Mouse (Mus musculus) midbrain, embryonic 10.5 days (tissue): ENCODE measurements around the gene Ormdl3. TPM values are rescaled to one million over a fixed set of nuclear protein-coding genes. Genes with fewer than 3 reads are reported as not detected.

Experiments used
- DNase-seq: peaks from one replicate; pipeline ENCODE4 v3.0.0-alpha.2; 2017; ENCODE audit warnings: low spot score
- H3K27ac ChIP-seq: fragments of 300-500 bp; sonication (generic); replicated peaks from 2 replicates; pipeline ENCODE4 v1.5.1; 2016; ENCODE audit warnings: mild to moderate bottlenecking
- H3K27me3 ChIP-seq: fragments of 300-500 bp; sonication (generic); 2 replicates; pipeline ENCODE4 v1.6.1; 2016; ENCODE audit warnings: low read depth, mild to moderate bottlenecking; ENCODE audit not compliant: poor library complexity, severe bottlenecking
- H3K36me3 ChIP-seq: fragments of 300-500 bp; sonication (generic); 2 replicates; pipeline ENCODE4 v1.6.1; 2016; ENCODE audit warnings: mild to moderate bottlenecking, moderate library complexity
- H3K4me1 ChIP-seq: fragments of 300-500 bp; sonication (generic); 2 replicates; pipeline ENCODE4 v1.6.1; 2016
- H3K4me3 ChIP-seq: fragments of 300-500 bp; sonication (generic); 2 replicates; pipeline ENCODE4 v1.5.1; 2016; ENCODE audit warnings: mild to moderate bottlenecking, moderate library complexity
- H3K9me3 ChIP-seq: fragments of 300-500 bp; sonication (generic); replicated peaks from 2 replicates; pipeline ENCODE4 v1.6.1; 2016; ENCODE audit warnings: mild to moderate bottlenecking
- WGBS: fragments of 180-500 bp; shearing (Covaris S2); methylation state at CpG from one replicate; pipeline ENCODE4 v1.1.7; 2016; 5-methylcytosine and 5-hydroxymethylcytosine counted together
- polyA plus RNA-seq: library from polyadenylated mRNA; unstranded; fragments of >200 nt; fragmentation: Nextera tagmentation; extraction: Ambion mirVana; gene quantifications from 2 replicates; pipeline ENCODE4 v1.2.1, GENCODE M21; 2016

The Ormdl3 gene
- polyA plus RNA-seq, 1 experiment from 2014 or later, result 65.8 TPM

GRCm38 (mm10) chr11:98599291-98599690 lies 12.1 kb upstream of the Ormdl3 start:
- H3K9me3 ChIP-seq, result no peaks in the 10 kb centered on the region
- no peaks in the 10 kb centered on the region for H3K36me3 ChIP-seq
- no peak for DNase-seq
- no peak overlapping the region for H3K4me3 ChIP-seq
- peaks cover 45% of the 10 kb centered on the region for H3K27me3 ChIP-seq
- no peak overlapping the region for H3K27ac ChIP-seq
- 44% methylated on average over 18 of the region's 18 CpGs for WGBS
- peaks cover 21% of the 10 kb centered on the region for H3K4me1 ChIP-seq

- Histone ChIP-seq H3K9me3 (no peaks in the 10 kb centered on the region), H3K27ac (no peak overlapping the region), H3K36me3 (no peaks in the 10 kb centered on the region), H3K27me3 (peaks cover 45% of the 10 kb centered on the region), H3K4me1 (peaks cover 21% of the 10 kb centered on the region), H3K4me3 (no peak overlapping the region)
- 66% methylated on average over 18 of the region's 18 CpGs for WGBS
- DNase-seq, result no peak
Observed at GRCm38 (mm10) chr11:98598851-98599290, 11.7 kb upstream of the Ormdl3 start.

- H3K36me3 ChIP-seq, result no peaks in the 10 kb centered on the region
- H3K4me3 ChIP-seq, result no peak within 1 kb of the TSS
- 86% methylated on average over 8 of the region's 8 CpGs for WGBS
- no peak within 1 kb of the TSS for H3K27ac ChIP-seq
- H3K9me3 ChIP-seq, result no peaks in the 10 kb centered on the region
- no peak for DNase-seq
- H3K27me3 ChIP-seq, result peaks cover 45% of the 10 kb centered on the region
- peaks cover 20% of the 10 kb centered on the region for H3K4me1 ChIP-seq
Observed at GRCm38 (mm10) chr11:98597991-98598390, 10.8 kb upstream of the Ormdl3 start, which contains the start of gene Lrrc3c. TSS of gene Lrrc3c (plus strand) at chr11:98598291.

DNA sequence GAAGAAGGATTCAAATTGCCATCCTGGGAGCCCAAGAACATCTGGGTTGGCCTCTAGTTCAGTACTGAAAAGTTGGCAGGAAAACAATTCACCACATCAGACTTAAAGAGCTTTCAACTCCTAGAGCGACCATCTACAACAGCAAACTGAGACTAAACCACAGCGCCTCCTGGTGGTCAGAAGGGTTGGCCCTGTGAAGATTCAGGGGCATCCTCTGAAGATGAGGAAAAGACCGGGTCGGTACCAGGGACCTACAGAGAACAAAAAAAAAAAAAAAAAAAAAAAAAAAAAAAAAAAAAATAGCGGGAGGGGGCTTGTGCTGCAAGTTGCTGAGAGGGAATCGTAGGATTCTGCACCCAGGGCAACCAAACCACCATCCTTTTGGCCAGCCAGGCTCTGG lies 10.2 kb upstream of the Ormdl3 start:
- H3K4me1 ChIP-seq, result peaks cover 14% of the 10 kb centered on the region
- H3K4me3 ChIP-seq, result no peak overlapping the region
- peaks cover 45% of the 10 kb centered on the region for H3K27me3 ChIP-seq
- H3K9me3 ChIP-seq, result no peaks in the 10 kb centered on the region
- DNase-seq, result peak; percentile 62
- WGBS, result 52% methylated on average over 6 of the region's 6 CpGs
- H3K36me3 ChIP-seq, result no peaks in the 10 kb centered on the region
- H3K27ac ChIP-seq, result no peak overlapping the region

GRCm38 (mm10) chr11:98595955-98596354 lies 8.8 kb upstream of the Ormdl3 start:
- Histone ChIP-seq H3K27me3 (peaks cover 46% of the 10 kb centered on the region), H3K4me3 (no peak overlapping the region), H3K4me1 (peaks cover 6% of the 10 kb centered on the region), H3K27ac (no peak overlapping the region), H3K9me3 (no peaks in the 10 kb centered on the region), H3K36me3 (no peaks in the 10 kb centered on the region)
- no peak for DNase-seq
- WGBS, result 86% methylated on average over 3 of the region's 3 CpGs

DNA sequence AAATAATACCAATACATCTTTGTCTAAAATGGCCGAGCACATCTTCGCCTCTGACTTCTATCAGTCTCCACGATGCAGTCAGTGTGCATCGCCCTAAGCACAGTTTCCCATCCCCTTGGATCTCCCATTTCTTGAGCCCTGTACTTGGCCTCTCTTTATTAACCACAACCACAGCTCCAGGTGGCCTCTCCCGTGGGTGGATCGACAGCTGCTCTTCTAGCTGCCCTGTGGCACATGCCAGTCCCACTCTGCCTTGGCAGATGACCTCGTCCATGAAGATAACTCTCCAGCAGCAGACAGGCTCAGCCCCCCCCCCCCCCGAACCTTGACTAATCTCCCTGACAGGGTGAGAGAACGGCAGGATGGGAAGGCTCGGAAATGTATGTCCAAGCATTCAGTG lies 8.3 kb upstream of the Ormdl3 start:
- peaks cover 41% of the 10 kb centered on the region for H3K27me3 ChIP-seq
- H3K27ac ChIP-seq, result no peak overlapping the region
- no peak for DNase-seq
- no peaks in the 10 kb centered on the region for H3K36me3 ChIP-seq
- H3K4me1 ChIP-seq, result peaks cover 9% of the 10 kb centered on the region
- no peak overlapping the region for H3K4me3 ChIP-seq
- WGBS, result 81% methylated on average over 10 of the region's 10 CpGs
- H3K9me3 ChIP-seq, result no peaks in the 10 kb centered on the region

- Histone ChIP-seq H3K27me3 (peaks cover 37% of the 10 kb centered on the region), H3K36me3 (no peaks in the 10 kb centered on the region), H3K27ac (no peak overlapping the region), H3K9me3 (no peaks in the 10 kb centered on the region), H3K4me3 (no peak overlapping the region), H3K4me1 (peaks cover 9% of the 10 kb centered on the region)
- no peak for DNase-seq
- WGBS, result 79% methylated on average over 6 of the region's 6 CpGs
Observed at GRCm38 (mm10) chr11:98595021-98595420, 7.9 kb upstream of the Ormdl3 start.

DNA sequence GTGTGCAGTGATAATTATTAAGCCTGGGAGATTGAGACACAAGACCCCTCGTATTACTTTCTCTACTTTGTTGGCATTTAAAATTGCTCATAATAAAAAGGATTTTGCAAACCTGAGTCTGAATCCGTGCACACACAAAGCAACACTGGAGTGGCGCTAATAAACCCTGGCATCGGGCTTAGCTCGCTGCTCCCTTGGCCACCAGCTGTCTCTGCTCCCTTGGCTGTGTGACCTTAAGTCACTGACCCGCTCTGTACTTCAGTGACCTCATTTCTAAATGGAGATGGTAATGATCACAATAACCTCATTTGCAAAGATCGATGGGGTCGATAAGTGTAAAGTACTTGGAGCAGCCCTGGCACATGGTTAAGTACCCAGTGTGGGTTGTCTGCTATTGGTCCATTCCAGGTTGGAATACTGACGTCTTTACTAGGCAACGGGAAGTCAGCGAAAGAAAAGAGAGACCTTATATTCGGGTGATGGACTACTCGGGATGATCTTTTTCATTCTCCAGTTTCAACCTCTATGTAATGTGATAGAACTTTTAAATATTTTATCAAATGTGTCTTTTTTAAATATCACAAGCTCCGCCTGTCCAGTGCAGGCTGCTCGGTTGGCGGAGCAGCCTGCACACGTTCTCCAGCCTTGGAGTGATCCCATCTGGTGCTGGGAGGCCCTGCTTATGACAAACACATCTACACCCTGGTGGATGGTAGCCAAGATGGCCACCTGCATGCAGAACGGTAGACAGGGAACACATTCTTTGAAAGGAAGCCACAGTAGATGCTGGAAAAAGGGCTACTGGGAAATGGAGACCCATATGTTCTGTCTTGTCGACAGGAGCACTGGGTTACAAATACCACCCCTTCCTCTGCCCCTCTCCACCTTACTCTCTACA lies 3.6 kb upstream of the Ormdl3 start:
- H3K36me3 ChIP-seq, result no peaks in the 10 kb centered on the region
- 77% methylated on average over 19 of the region's 19 CpGs for WGBS
- H3K27me3 ChIP-seq, result peaks cover 18% of the 10 kb centered on the region; the same call in 1 of the 2 replicates
- H3K27ac ChIP-seq, result no peak overlapping the region
- H3K9me3 ChIP-seq, result no peaks in the 10 kb centered on the region
- peaks cover 34% of the 10 kb centered on the region for H3K4me1 ChIP-seq
- H3K4me3 ChIP-seq, result no peak overlapping the region
- no peak for DNase-seq

DNA sequence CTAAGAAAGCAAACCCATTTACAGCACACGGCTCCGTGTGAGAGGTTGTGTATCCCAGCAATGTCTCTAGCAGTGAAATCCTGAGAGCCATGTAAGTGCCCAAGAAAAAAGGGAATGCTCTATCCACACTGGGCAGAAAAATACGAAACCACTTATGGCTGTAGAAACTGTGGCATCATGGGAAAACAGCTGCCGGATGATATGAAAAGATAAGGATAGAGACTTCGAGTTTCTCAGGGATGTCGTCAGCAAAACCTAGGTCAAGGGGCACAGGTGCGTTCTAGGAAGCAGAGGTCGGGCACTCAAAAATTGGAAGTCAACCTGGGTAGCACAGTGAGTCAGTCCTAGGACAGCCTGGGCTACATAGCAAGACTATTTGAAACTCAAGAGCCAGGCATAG lies 2.1 kb upstream of the Ormdl3 start:
- DNase-seq, result no peak
- peaks cover 48% of the 10 kb centered on the region for H3K4me1 ChIP-seq
- 85% methylated on average over 8 of the region's 8 CpGs for WGBS

DNA sequence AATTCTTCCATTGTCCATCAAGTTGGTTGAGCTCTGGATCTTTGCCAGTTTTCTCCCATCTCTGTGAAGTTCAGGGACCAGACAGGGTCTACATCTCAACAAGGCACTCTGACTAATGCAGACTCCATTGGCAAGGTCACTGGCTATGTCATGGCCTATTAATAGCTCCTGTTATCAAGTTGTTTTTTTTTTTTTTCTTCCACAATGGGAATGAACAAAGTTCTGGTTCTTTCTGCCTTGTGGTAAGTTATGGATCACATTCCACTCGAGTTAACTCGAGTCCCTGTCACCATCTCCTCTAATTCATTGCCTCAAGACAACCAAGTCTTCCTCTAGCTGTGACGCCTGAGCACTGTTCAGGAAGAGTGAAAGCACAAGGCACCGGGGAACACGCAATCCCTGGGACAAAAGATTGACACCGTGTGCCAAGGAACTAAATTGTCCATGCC lies 1.7 kb upstream of the Ormdl3 start:
- Histone ChIP-seq H3K36me3 (peaks cover 4% of the 10 kb centered on the region), H3K27me3 (peaks cover 13% of the 10 kb centered on the region; the same call in 1 of the 2 replicates), H3K4me3 (no peak overlapping the region), H3K4me1 (peaks cover 51% of the 10 kb centered on the region), H3K9me3 (no peaks in the 10 kb centered on the region), H3K27ac (no peak overlapping the region)
- 73% methylated on average over 6 of the region's 6 CpGs for WGBS
- no peak for DNase-seq

More for the DNA sequence above, 2.1 kb upstream of the Ormdl3 start:
- Histone ChIP-seq H3K4me3 (no peak overlapping the region), H3K27ac (no peak overlapping the region), H3K9me3 (no peaks in the 10 kb centered on the region), H3K27me3 (peaks cover 13% of the 10 kb centered on the region; the same call in 1 of the 2 replicates), H3K36me3 (no peaks in the 10 kb centered on the region)

- Histone ChIP-seq H3K9me3 (no peaks in the 10 kb centered on the region), H3K4me3 (peak overlapping the region; percentile 70), H3K27me3 (peaks cover 13% of the 10 kb centered on the region; the same call in 1 of the 2 replicates), H3K36me3 (peaks cover 14% of the 10 kb centered on the region), H3K27ac (peak overlapping the region; percentile 88), H3K4me1 (peaks cover 52% of the 10 kb centered on the region)
- DNase-seq, result peak; percentile 66
- 6% methylated on average over 20 of the region's 20 CpGs for WGBS
Observed at GRCm38 (mm10) chr11:98587684-98588546, 747 bp upstream of the Ormdl3 start.

- H3K27ac ChIP-seq, result peak overlapping the region; percentile 88
- no peak for DNase-seq
- WGBS, result 2% methylated on average over 22 of the region's 22 CpGs
Observed at GRCm38 (mm10) chr11:98586087-98586891, 879 bp downstream of the Ormdl3 start.

More at GRCm38 (mm10) chr11:98586087-98586891, 879 bp downstream of the Ormdl3 start:
- peaks cover 6% of the 10 kb centered on the region; the same call in 1 of the 2 replicates for H3K27me3 ChIP-seq
- peak overlapping the region; percentile 70 for H3K4me3 ChIP-seq
- peaks cover 30% of the 10 kb centered on the region for H3K36me3 ChIP-seq
- no peaks in the 10 kb centered on the region for H3K9me3 ChIP-seq
- H3K4me1 ChIP-seq, result peaks cover 56% of the 10 kb centered on the region
